Mouse (Mus musculus) forebrain, embryonic 12.5 days (tissue): ENCODE results near the gene Foxo4. TPM values are rescaled to one million over a fixed set of nuclear protein-coding genes. Genes with fewer than 3 reads are reported as not detected.
A peak's percentile ranks its signal among the peaks of the same experiment; 100 is the strongest.

ENCODE experiments used
- ATAC-seq: fragments of 200-750 bp; cut with Nextera tagmentation; 2 replicates; pipeline ENCODE4 v1.8.0; 2017; ENCODE audit warnings: moderate TSS enrichment; ENCODE audit not compliant: low FRiP score
- H3K27ac ChIP-seq: fragments of 300-500 bp; sonication (generic); 2 replicates; pipeline ENCODE4 v1.5.1; 2016; ENCODE audit warnings: mild to moderate bottlenecking
- H3K27me3 ChIP-seq: fragments of 300-500 bp; sonication (generic); 2 replicates; pipeline ENCODE4 v1.6.1; 2016; ENCODE audit warnings: mild to moderate bottlenecking
- H3K36me3 ChIP-seq: fragments of 300-500 bp; sonication (generic); replicated peaks from 2 replicates; pipeline ENCODE4 v1.6.1; 2016; ENCODE audit warnings: mild to moderate bottlenecking
- H3K4me1 ChIP-seq: fragments of 300-500 bp; sonication (generic); 2 replicates; pipeline ENCODE4 v1.6.1; 2016
- H3K4me2 ChIP-seq: fragments of 300-500 bp; sonication (generic); 2 replicates; pipeline ENCODE4 v1.6.1; 2016; ENCODE audit warnings: mild to moderate bottlenecking, moderate library complexity
- H3K4me3 ChIP-seq: fragments of 300-500 bp; sonication (generic); replicated peaks from 2 replicates; pipeline ENCODE4 v1.5.1; 2016; ENCODE audit warnings: mild to moderate bottlenecking
- H3K9ac ChIP-seq: fragments of 300-500 bp; sonication (generic); 2 replicates; pipeline ENCODE4 v1.6.1; 2016; ENCODE audit warnings: mild to moderate bottlenecking
- H3K9me3 ChIP-seq: fragments of 300-500 bp; sonication (generic); 2 replicates; pipeline ENCODE4 v1.6.1; 2016
- WGBS: fragments of 180-500 bp; shearing (Covaris S2); methylation state at CpG from one replicate; pipeline ENCODE4 v1.1.7; 2016; 5-methylcytosine and 5-hydroxymethylcytosine counted together
- polyA plus RNA-seq: library from polyadenylated mRNA; unstranded; fragments of >200 nt; fragmentation: Nextera tagmentation; extraction: Ambion mirVana; gene quantifications from 2 replicates; pipeline ENCODE4 v1.2.1, GENCODE M21; 2016

Foxo4 gene
- polyA plus RNA-seq, 1 experiment from 2014 or later: 1.9 TPM

- no peak within 1 kb of the TSS for H3K9ac ChIP-seq
- H3K4me3 ChIP-seq: no peak within 1 kb of the TSS
- H3K9me3 ChIP-seq: no peaks in the 10 kb centered on the region
- H3K36me3 ChIP-seq: no peaks in the 10 kb centered on the region
- H3K27ac ChIP-seq: no peak within 1 kb of the TSS
- peaks cover 11% of the 10 kb centered on the region; the same call in 1 of the 2 replicates for H3K27me3 ChIP-seq
- 63% methylated on average over 3 of the region's 3 CpGs for WGBS
- no peak for ATAC-seq
- no peak within 1 kb of the TSS for H3K4me2 ChIP-seq
- H3K4me1 ChIP-seq: no peaks in the 10 kb centered on the region
Observed at GRCm38 (mm10) chrX:101268755-101269124, 14.4 kb downstream of the Foxo4 start, which contains the start of gene Gm20489. Gm20489 (minus strand) TSS chrX:101269023.

GRCm38 (mm10) chrX:101273410-101273809 is 19.1 kb downstream of the Foxo4 start:
- Histone ChIP-seq H3K27me3 (peaks cover 7% of the 10 kb centered on the region; the same call in 1 of the 2 replicates), H3K9me3 (no peaks in the 10 kb centered on the region), H3K27ac (peak overlapping the region; percentile 75; the same call in 1 of the 2 replicates), H3K9ac (peak overlapping the region; percentile 66; the same call in 1 of the 2 replicates), H3K4me3 (peak overlapping the region; percentile 51), H3K36me3 (peaks cover 14% of the 10 kb centered on the region), H3K4me1 (peaks cover 8% of the 10 kb centered on the region; the same call in 1 of the 2 replicates), H3K4me2 (peak overlapping the region; percentile 54)
- WGBS: 25% methylated on average over 6 of the region's 6 CpGs
- peak; percentile 39; the same call in 1 of the 2 replicates for ATAC-seq

GRCm38 (mm10) chrX:101273875-101274738 is 19.8 kb downstream of the Foxo4 start, which contains the start of gene Med12:
Med12 (plus strand) TSS chrX:101274030.
- Histone ChIP-seq H3K4me3 (peak within 1 kb of the TSS; percentile 51), H3K4me2 (peak within 1 kb of the TSS; percentile 54), H3K9me3 (no peaks in the 10 kb centered on the region), H3K27me3 (peaks cover 7% of the 10 kb centered on the region; the same call in 1 of the 2 replicates), H3K27ac (peak within 1 kb of the TSS; percentile 75), H3K36me3 (peaks cover 19% of the 10 kb centered on the region), H3K9ac (peak within 1 kb of the TSS; percentile 66), H3K4me1 (peaks cover 8% of the 10 kb centered on the region; the same call in 1 of the 2 replicates)
- peak; percentile 98 for ATAC-seq
- 21% methylated on average over 54 of the region's 54 CpGs for WGBS

- Histone ChIP-seq H3K27me3 (0 out of 2 replicates have a peak, but pooled peaks cover 2% of the 10 kb centered on the region), H3K4me3 (no peak overlapping the region), H3K4me1 (no peaks in the 10 kb centered on the region), H3K4me2 (no peak overlapping the region), H3K9me3 (no peaks in the 10 kb centered on the region), H3K36me3 (peaks cover 71% of the 10 kb centered on the region), H3K9ac (no peak overlapping the region), H3K27ac (no peak overlapping the region)
- ATAC-seq: no peak
- 82% methylated on average over 6 of the region's 6 CpGs for WGBS
Observed at GRCm38 (mm10) chrX:101282813-101283212, 28.5 kb downstream of the Foxo4 start.

- H3K27ac ChIP-seq: no peak overlapping the region
- H3K36me3 ChIP-seq: peaks cover 71% of the 10 kb centered on the region
- no peak overlapping the region for H3K4me2 ChIP-seq
- H3K9ac ChIP-seq: no peak overlapping the region
- 0 out of 2 replicates have a peak, but pooled peaks have one; percentile 36 for ATAC-seq
- 31% methylated on average over 6 of the region's 6 CpGs for WGBS
- no peak overlapping the region for H3K4me3 ChIP-seq
- no peaks in the 10 kb centered on the region for H3K9me3 ChIP-seq
- H3K27me3 ChIP-seq: peaks cover 2% of the 10 kb centered on the region; the same call in 1 of the 2 replicates
- H3K4me1 ChIP-seq: no peaks in the 10 kb centered on the region
Observed at GRCm38 (mm10) chrX:101285534-101285933, 31.2 kb downstream of the Foxo4 start.

- no peak overlapping the region for H3K27ac ChIP-seq
- H3K9ac ChIP-seq: no peak overlapping the region
- H3K36me3 ChIP-seq: peaks cover 71% of the 10 kb centered on the region
- peaks cover 2% of the 10 kb centered on the region; the same call in 1 of the 2 replicates for H3K27me3 ChIP-seq
- H3K4me1 ChIP-seq: no peaks in the 10 kb centered on the region
- no peak overlapping the region for H3K4me3 ChIP-seq
- no peaks in the 10 kb centered on the region for H3K9me3 ChIP-seq
- 91% methylated on average over 14 of the region's 14 CpGs for WGBS
- H3K4me2 ChIP-seq: no peak overlapping the region
- no peak for ATAC-seq
Observed at GRCm38 (mm10) chrX:101285953-101286670, 31.8 kb downstream of the Foxo4 start.

GRCm38 (mm10) chrX:101287543-101287942 is 33.2 kb downstream of the Foxo4 start:
- Histone ChIP-seq H3K4me3 (no peak overlapping the region), H3K4me2 (no peak overlapping the region), H3K36me3 (peaks cover 72% of the 10 kb centered on the region), H3K4me1 (no peaks in the 10 kb centered on the region), H3K27me3 (peaks cover 2% of the 10 kb centered on the region; the same call in 1 of the 2 replicates), H3K9me3 (no peaks in the 10 kb centered on the region), H3K9ac (no peak overlapping the region), H3K27ac (no peak overlapping the region)
- ATAC-seq: no peak
- WGBS: 97% methylated on average over 3 of the region's 3 CpGs

- Histone ChIP-seq H3K9ac (no peak overlapping the region), H3K4me3 (no peak overlapping the region), H3K27ac (no peak overlapping the region), H3K27me3 (peaks cover 2% of the 10 kb centered on the region; the same call in 1 of the 2 replicates), H3K4me2 (no peak overlapping the region), H3K4me1 (no peaks in the 10 kb centered on the region), H3K36me3 (peaks cover 71% of the 10 kb centered on the region), H3K9me3 (no peaks in the 10 kb centered on the region)
- 96% methylated on average over 6 of the region's 6 CpGs for WGBS
- ATAC-seq: no peak
Observed at GRCm38 (mm10) chrX:101288432-101288831, 34.1 kb downstream of the Foxo4 start.

- Histone ChIP-seq H3K9ac (no peak overlapping the region), H3K9me3 (no peaks in the 10 kb centered on the region), H3K36me3 (peaks cover 69% of the 10 kb centered on the region), H3K27ac (no peak overlapping the region), H3K27me3 (peaks cover 5% of the 10 kb centered on the region; the same call in 1 of the 2 replicates), H3K4me2 (no peak overlapping the region), H3K4me1 (no peaks in the 10 kb centered on the region), H3K4me3 (no peak overlapping the region)
- 92% methylated on average over 7 of the region's 7 CpGs for WGBS
- ATAC-seq: no peak
Observed at GRCm38 (mm10) chrX:101289037-101289436, 34.7 kb downstream of the Foxo4 start.

- Histone ChIP-seq H3K4me1 (no peaks in the 10 kb centered on the region), H3K4me2 (no peak overlapping the region), H3K9me3 (no peaks in the 10 kb centered on the region), H3K4me3 (no peak overlapping the region), H3K9ac (no peak overlapping the region), H3K27ac (no peak overlapping the region), H3K27me3 (peaks cover 7% of the 10 kb centered on the region; the same call in 1 of the 2 replicates), H3K36me3 (peaks cover 68% of the 10 kb centered on the region)
- WGBS: 92% methylated on average over 10 of the region's 10 CpGs
- no peak for ATAC-seq
Observed at GRCm38 (mm10) chrX:101290111-101290510, 35.8 kb downstream of the Foxo4 start.

- H3K27me3 ChIP-seq: peaks cover 34% of the 10 kb centered on the region; the same call in 1 of the 2 replicates
- H3K27ac ChIP-seq: peak within 1 kb of the TSS; percentile 80
- peak within 1 kb of the TSS; percentile 49 for H3K4me3 ChIP-seq
- H3K4me2 ChIP-seq: peak within 1 kb of the TSS; percentile 53
- H3K36me3 ChIP-seq: peaks cover 19% of the 10 kb centered on the region
- ATAC-seq: peak; percentile 31
- peaks cover 30% of the 10 kb centered on the region for H3K4me1 ChIP-seq
- peak within 1 kb of the TSS; percentile 56 for H3K9ac ChIP-seq
- 19% methylated on average over 18 of the region's 24 CpGs for WGBS
- H3K9me3 ChIP-seq: no peaks in the 10 kb centered on the region
Observed at GRCm38 (mm10) chrX:101299055-101299454, 44.7 kb downstream of the Foxo4 start, which contains the start of gene Nlgn3. Nlgn3 (plus strand) TSS chrX:101299168.
